Mouse (Mus musculus): ENCODE results near the gene Zfp882. TPM values are rescaled to one million over a fixed set of nuclear protein-coding genes. Genes with fewer than 3 reads are reported as not detected.
"Not testable (repeated sequence)": the region's sequence is repeated elsewhere in the genome, so short reads cannot be mapped to it uniquely, and the experiment has no call there.

Zfp882 gene
- polyA plus RNA-seq (2015; fragmentation: Nextera tagmentation; extraction: Ambion mirVana), result 1.2 and 1.4 TPM in 2 replicates

- peak within 1 kb of the TSS; percentile 78 for H3K4me2 ChIP-seq (replicated peaks; ENCODE audit: low read depth)
- H3K9me3 ChIP-seq (ENCODE audit: control insufficient read depth), result no peaks in the 10 kb centered on the region
- ATAC-seq, result peak; percentile 94
- 7% methylated on average over 47 of the region's 47 CpGs for WGBS
- no peaks in the 10 kb centered on the region for H3K4me1 ChIP-seq (replicated peaks; ENCODE audit: control insufficient read depth, insufficient read depth, low read length)
- TF ChIP-seq CTCF (IDR thresholded peaks at IDR 0.05; ENCODE audit: low read depth), result peak; percentile 91
- H3K27me3 ChIP-seq (replicated peaks; ENCODE audit: control insufficient read depth, insufficient read depth, low read length), result no peaks in the 10 kb centered on the region
- peaks cover 2% of the 10 kb centered on the region; the same call in 1 of the 2 replicates for H3K36me3 ChIP-seq (ENCODE audit: control insufficient read depth, insufficient read depth)
- peak within 1 kb of the TSS; percentile 73; the same call in 1 of the 2 replicates for H3K27ac ChIP-seq (ENCODE audit: low read depth, low read length)
- peak within 1 kb of the TSS; percentile 76 for H3K4me3 ChIP-seq (ENCODE audit: low read depth, low read length)
- H3K9ac ChIP-seq (ENCODE audit: low read depth, low read length), result peak within 1 kb of the TSS; percentile 78
Observed at GRCm38 (mm10) chr8:71908309-71909261, at the start of gene Zfp882, which contains the start of gene Zfp617. TSS of gene Zfp882 (plus strand) at chr8:71908608. TSS of gene Zfp617 (plus strand) at chr8:71908635.

DNA sequence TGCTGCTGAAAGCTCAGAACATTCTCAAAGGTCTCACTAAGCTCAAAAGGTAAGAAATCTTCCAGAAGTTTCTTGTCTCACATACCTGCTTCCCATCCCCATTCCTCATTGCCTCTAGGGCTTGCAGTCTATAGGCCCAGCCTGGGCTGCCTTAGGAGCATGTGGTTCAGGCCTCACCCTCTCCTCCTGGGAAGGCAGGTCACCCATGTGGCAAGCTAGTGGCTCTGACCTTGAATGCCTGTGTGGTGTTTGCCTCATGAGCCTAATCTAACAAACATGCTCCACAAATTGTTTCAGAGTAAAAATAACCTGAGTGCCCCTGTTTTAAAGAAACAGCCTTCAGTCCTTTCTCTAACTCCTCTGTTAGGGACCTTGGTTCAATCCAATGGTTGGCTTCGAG is 46.9 kb upstream of the Zfp882 start:
- not testable (repeated sequence) for H3K27ac ChIP-seq (ENCODE audit: low read depth, low read length); H3K4me2 ChIP-seq (replicated peaks; ENCODE audit: low read depth); H3K4me3 ChIP-seq (ENCODE audit: low read depth, low read length); H3K36me3 ChIP-seq (ENCODE audit: control insufficient read depth, insufficient read depth); H3K27me3 ChIP-seq (replicated peaks; ENCODE audit: control insufficient read depth, insufficient read depth, low read length); ATAC-seq; H3K4me1 ChIP-seq (replicated peaks; ENCODE audit: control insufficient read depth, insufficient read depth, low read length); H3K9me3 ChIP-seq (ENCODE audit: control insufficient read depth); H3K9ac ChIP-seq (ENCODE audit: low read depth, low read length)
- WGBS, result 88% methylated on average over 1 of the region's 1 CpGs

- not testable (repeated sequence) for H3K4me3 ChIP-seq (ENCODE audit: low read depth, low read length); H3K9ac ChIP-seq (ENCODE audit: low read depth, low read length); ATAC-seq; H3K9me3 ChIP-seq (ENCODE audit: control insufficient read depth); H3K27me3 ChIP-seq (replicated peaks; ENCODE audit: control insufficient read depth, insufficient read depth, low read length); H3K27ac ChIP-seq (ENCODE audit: low read depth, low read length); H3K4me1 ChIP-seq (replicated peaks; ENCODE audit: control insufficient read depth, insufficient read depth, low read length); H3K4me2 ChIP-seq (replicated peaks; ENCODE audit: low read depth); H3K36me3 ChIP-seq (ENCODE audit: control insufficient read depth, insufficient read depth)
Observed at GRCm38 (mm10) chr8:71862038-71862437, 46.4 kb upstream of the Zfp882 start.

- TF ChIP-seq CTCF (IDR thresholded peaks at IDR 0.05; ENCODE audit: low read depth), result no peak
- Histone ChIP-seq H3K27me3 (replicated peaks; ENCODE audit: control insufficient read depth, insufficient read depth, low read length) (no peaks in the 10 kb centered on the region), H3K27ac (ENCODE audit: low read depth, low read length) (peak within 1 kb of the TSS; percentile 63), H3K9ac (ENCODE audit: low read depth, low read length) (peak within 1 kb of the TSS; percentile 65), H3K36me3 (ENCODE audit: control insufficient read depth, insufficient read depth) (peaks cover 16% of the 10 kb centered on the region), H3K4me1 (replicated peaks; ENCODE audit: control insufficient read depth, insufficient read depth, low read length) (no peaks in the 10 kb centered on the region), H3K9me3 (ENCODE audit: control insufficient read depth) (peaks cover 18% of the 10 kb centered on the region), H3K4me3 (ENCODE audit: low read depth, low read length) (peak within 1 kb of the TSS; percentile 63), H3K4me2 (replicated peaks; ENCODE audit: low read depth) (peak within 1 kb of the TSS; percentile 94)
- ATAC-seq, result peak; percentile 85
- 5% methylated on average over 45 of the region's 45 CpGs for WGBS
Observed at GRCm38 (mm10) chr8:71881618-71882274, 26.7 kb upstream of the Zfp882 start, which contains the start of gene Zfp709. TSS of gene Zfp709 (plus strand) at chr8:71882019.

DNA sequence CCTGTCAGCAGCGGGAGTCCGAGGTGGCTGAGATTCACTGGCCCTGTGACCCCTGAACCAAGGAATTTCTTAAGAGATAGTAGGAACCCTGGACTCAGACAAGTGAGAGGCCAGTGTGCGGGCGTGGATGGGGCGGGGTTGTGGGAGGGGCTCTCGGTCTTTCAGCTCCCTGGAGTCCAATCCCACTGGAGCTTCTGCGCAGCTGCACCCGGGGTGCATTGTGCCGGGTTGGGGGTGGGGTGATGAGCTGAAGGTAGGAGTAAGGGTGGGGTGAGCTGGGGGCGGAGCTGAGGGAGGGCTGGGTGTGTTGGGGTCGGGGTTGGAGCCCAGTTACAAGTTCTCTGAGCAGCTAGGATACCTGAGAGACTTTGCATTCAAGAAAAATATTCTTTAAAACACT is 7.7 kb upstream of the Zfp882 start:
- not testable (repeated sequence) for H3K4me1 ChIP-seq (replicated peaks; ENCODE audit: control insufficient read depth, insufficient read depth, low read length); H3K27me3 ChIP-seq (replicated peaks; ENCODE audit: control insufficient read depth, insufficient read depth, low read length); H3K4me2 ChIP-seq (replicated peaks; ENCODE audit: low read depth); H3K9ac ChIP-seq (ENCODE audit: low read depth, low read length); H3K27ac ChIP-seq (ENCODE audit: low read depth, low read length); H3K36me3 ChIP-seq (ENCODE audit: control insufficient read depth, insufficient read depth); H3K9me3 ChIP-seq (ENCODE audit: control insufficient read depth); ATAC-seq; H3K4me3 ChIP-seq (ENCODE audit: low read depth, low read length)
- 43% methylated on average over 11 of the region's 11 CpGs for WGBS

DNA sequence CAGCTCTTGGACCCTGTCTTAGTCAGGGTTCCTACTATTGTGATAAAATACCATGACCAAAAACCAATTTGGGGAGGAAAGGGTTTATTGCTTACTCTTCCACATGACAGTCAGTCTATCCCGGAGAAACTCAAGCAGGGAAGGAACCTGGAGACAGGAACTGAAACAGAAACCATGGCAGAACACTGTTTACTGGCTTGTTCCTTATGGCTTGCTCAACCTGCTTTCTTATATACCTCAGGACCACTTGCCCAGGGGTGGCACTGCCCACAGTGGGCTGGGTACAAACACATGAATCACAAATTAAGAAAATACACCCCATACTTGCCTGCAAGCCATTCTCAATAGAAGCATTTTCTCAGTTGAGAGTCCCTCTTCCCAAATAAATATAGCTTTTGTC is 5.3 kb upstream of the Zfp882 start:
- H3K27me3 ChIP-seq (replicated peaks; ENCODE audit: control insufficient read depth, insufficient read depth, low read length); ATAC-seq; H3K4me2 ChIP-seq (replicated peaks; ENCODE audit: low read depth); H3K9me3 ChIP-seq (ENCODE audit: control insufficient read depth); H3K27ac ChIP-seq (ENCODE audit: low read depth, low read length); H3K4me3 ChIP-seq (ENCODE audit: low read depth, low read length); H3K4me1 ChIP-seq (replicated peaks; ENCODE audit: control insufficient read depth, insufficient read depth, low read length); H3K9ac ChIP-seq (ENCODE audit: low read depth, low read length); H3K36me3 ChIP-seq (ENCODE audit: control insufficient read depth, insufficient read depth): not testable (repeated sequence)
- WGBS, result 58% methylated on average over 1 of the region's 1 CpGs
